ENCODE assay signal across 8 mouse cellular contexts in the genomic region with DNA sequence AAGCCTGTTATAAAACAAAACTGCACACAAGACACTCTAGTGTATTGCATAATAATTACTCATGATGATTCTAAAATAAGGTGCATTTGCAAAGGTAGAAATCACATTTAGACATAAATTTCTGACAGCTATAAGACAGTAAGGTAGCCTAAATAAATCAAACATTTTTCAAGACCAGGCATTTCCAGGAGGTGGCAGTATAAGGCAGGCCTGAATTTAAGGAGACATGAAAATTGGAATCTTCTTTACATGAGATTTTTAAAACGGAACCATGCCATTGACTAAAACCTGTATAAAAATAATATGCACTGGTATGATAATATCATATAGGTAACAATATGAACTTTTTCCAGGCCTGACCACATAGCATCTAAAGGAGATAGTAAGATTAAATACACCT.
DNase-seq lines count a peak whose midpoint lies in the region.
"Had no signal": no experiment of that assay in that cellular context is flagged by ENCODE, and none has a peak within 500 bp of the region (broad histone marks: within the 10 kb centered on the region; RNA-seq: fewer than 3 reads in every experiment).

No protein-coding gene starts in this region.

- DNase-seq in layer of hippocampus, adult 11-12 months (ENCODE audit: low spot score): peak; percentile 4
- DNase-seq in layer of hippocampus, adult 9-10 months (ENCODE audit: low spot score): no peak
- DNase-seq in 416B (ENCODE audit: low read depth): peak; percentile 63
- peak; percentile 4 to 25 for DNase-seq in B cell, adult 2 months
- DNase-seq in induced T-regulatory cell, adult 2 months (ENCODE audit: low read depth): peak; percentile 31
- no peak for DNase-seq in gastrocnemius, postnatal 14 days
- DNase-seq in adrenal gland, postnatal 14 days: no peak
- DNase-seq: kidney, adult 11 months had no signal

- intact Hi-C loops in gastrocnemius, postnatal 14 days (cut with DNase I; ENCODE audit: low total_unique reads): no loop called here

Comparison
In these comparisons a context has a peak if more than half of its experiments do, and no peak if none do; other contexts are left out.
1. DNase-seq: peak in layer of hippocampus, adult 11-12 months (single experiment), 416B (single experiment), B cell, adult 2 months (2 of 2) and induced T-regulatory cell, adult 2 months (single experiment); none in layer of hippocampus, adult 9-10 months (single experiment), gastrocnemius, postnatal 14 days (single experiment) and adrenal gland, postnatal 14 days (single experiment).